Mouse (Mus musculus) cerebellum, adult 11 months (tissue): ENCODE results near the gene Tenm1.

ENCODE experiments used
- DNase-seq: peaks from one replicate; pipeline ENCODE4 v3.0.0; 2022

The Tenm1 gene

DNA sequence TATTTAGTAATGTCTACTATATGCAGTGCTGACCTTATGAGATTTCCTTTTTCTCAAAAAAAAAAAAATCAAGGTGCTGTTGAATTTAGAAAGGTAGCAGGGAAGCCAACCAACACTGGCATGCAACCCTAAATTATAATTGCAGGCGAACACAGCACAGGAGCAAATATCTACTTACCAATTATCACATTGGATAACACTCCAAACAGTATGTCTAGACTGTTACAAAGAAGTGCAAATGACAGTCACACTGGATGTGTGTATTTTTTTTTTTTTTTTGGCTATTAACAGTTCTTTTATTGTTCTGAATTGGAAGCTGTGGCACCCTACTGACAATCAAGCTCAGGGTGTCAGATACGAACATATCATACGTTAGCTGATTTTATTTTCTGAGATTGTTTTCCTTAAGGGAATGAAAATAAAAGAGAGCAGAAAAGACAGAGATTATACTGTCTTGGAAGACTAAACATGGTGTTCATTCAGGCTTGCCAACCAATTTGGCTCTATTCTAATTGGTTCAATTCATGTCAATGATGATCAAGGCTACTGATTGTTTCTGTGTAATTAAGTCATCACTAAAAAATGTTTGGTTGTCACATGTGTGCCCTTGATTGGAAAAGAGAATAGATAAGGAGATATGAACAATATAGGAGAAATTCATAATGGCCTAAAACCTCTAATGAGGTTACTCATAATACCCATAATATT is 710.7 kb downstream of the Tenm1 start:
- DNase-seq: no peak

- no peak for DNase-seq
These were observed 728.6 kb downstream of the Tenm1 start for GRCm38 (mm10) chrX:42700291-42700690.

DNA sequence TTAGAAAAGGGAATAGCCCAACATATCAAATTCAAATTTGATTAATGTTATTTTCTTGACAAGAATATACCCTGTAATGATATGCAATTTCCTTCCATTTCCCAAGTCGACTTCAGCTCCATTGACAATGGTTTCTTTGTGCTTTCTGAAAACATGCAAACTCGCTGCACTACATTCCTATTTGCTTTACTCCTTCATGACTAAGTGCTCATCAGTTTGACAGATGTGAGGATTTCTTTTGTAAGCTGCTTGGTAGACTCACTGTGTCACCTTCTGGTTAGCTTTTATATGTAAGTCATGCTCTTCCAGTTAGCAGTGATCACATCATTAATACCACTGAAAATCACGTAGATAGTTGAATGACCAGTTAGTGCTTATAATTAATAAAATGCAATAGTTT is 781.8 kb downstream of the Tenm1 start:
- DNase-seq: no peak

DNA sequence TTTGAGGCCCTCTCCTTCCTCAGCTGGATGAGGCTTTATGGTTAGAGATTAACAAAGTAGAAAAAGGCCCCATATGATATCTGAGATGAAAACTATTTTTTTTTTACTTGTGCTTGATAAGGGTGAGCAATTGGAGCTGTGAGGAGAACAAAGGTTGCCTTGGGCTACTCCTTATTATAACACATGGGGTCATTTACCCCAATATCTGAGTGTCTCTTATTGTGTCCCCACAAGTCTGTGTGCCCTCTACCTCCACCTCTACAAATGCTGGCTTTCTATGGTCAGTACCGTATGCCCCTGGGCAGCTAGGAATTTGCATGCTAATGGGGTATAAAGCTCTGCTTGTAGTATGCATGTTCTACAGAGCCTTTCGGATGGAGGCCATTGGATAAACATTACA is 848.4 kb downstream of the Tenm1 start:
- no peak for DNase-seq

DNA sequence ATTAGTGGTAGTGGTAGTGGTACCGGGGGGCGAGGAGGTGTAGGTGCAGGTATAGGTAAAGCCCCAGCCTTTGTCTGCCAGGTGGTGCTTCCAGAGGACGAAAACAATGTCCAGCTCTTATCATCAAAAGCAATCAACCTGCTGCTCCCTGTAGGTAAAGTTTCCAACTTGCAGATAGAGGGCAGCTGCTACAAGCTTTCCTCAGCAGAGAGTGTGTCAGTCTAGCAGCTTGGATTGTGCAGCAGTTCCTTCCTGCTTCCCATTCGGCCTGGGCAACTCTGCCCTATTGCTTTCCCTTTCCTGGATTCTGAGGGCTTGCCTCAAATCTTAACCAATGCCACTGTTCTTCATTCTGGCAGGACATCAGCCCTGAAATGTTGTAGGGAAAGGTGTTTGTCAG is 870.2 kb downstream of the Tenm1 start:
- DNase-seq: no peak

DNA sequence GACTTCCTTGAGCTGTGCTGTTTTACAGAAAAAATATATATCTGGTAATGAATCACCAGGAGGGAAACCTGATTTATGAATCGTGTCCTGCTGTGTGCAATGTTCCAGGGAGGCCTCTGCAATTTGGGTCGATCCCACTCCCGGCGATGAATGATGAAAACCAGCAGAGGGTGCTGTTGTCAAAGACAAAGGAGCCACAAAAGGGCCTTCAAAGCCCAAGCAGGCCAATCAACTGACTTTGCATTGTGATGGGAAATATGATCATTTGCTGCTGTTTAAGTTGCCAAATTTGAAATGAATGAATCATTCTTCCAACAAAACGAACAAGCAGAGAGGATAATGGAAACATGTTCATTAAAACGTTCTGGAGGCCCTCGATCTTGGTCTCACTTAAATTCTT is 871.6 kb downstream of the Tenm1 start:
- DNase-seq: peak; percentile 55

GRCm38 (mm10) chrX:42548513-42548912 is 880.4 kb downstream of the Tenm1 start:
- DNase-seq: no peak

- no peak for DNase-seq
These were observed 883.9 kb downstream of the Tenm1 start for GRCm38 (mm10) chrX:42545076-42545475.

DNA sequence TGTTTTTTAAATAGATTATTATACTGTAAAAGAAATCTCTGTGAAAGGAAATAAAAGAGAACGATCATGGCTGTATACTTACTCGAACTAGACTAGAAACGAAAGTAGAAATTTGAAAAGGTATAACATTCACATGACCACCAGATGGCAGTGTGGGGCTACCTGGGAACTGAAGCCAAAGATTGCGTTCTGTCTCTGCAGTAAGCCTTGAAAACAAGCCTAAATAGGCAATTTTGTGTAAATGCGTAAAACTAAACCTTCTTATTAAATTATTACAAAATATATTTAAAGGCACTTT is 888.2 kb downstream of the Tenm1 start:
- DNase-seq: peak; percentile 74

- DNase-seq: peak; percentile 74
These were observed 888.7 kb downstream of the Tenm1 start for GRCm38 (mm10) chrX:42540030-42540755.

- DNase-seq: no peak
These were observed 898.2 kb downstream of the Tenm1 start for GRCm38 (mm10) chrX:42530703-42531102.

DNA sequence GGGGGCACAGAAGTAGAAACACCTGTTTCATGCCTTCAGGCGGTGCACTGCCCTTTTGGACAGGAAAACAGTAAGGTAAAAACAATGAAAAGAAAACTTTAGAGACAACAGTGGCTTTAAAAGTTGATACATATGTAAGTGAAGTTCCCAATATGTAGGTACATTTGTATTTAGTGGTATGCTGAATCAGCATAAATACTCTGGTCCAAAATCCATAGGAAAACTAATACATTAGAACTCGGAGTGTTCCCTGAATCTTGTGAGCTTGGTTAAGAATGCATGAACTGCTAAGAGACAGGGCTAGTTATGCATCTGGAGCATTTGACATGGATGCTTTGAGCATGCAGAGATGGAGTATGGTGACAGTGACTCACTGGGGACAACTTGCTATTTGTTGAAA is 906.1 kb downstream of the Tenm1 start:
- DNase-seq: no peak

DNA sequence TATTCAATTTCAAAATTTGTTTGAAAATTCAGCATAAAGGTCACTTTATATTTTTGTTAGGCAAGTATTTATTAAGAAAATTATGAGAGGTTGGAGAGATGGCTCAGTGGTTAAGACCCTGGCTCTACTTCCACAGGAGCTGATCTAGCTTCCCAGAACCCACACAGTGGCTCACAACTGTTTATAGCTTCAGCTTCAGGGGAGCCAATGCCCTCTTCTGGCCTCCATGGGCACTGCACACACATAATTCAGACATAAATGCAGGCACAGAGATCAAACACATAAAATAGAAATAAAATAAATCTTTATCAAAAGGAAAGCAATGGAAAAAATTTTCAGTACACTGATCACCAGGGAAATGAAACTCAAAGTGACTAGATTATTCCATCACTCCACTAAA is 916.4 kb downstream of the Tenm1 start:
- no peak for DNase-seq

- DNase-seq: no peak
These were observed 917.8 kb downstream of the Tenm1 start for GRCm38 (mm10) chrX:42511105-42511504.

- DNase-seq: no peak
These were observed 926.5 kb downstream of the Tenm1 start, which contains the start of gene Sh2d1a for GRCm38 (mm10) chrX:42502291-42503043. Gene Sh2d1a, plus strand, starts transcription at chrX:42502453.

DNA sequence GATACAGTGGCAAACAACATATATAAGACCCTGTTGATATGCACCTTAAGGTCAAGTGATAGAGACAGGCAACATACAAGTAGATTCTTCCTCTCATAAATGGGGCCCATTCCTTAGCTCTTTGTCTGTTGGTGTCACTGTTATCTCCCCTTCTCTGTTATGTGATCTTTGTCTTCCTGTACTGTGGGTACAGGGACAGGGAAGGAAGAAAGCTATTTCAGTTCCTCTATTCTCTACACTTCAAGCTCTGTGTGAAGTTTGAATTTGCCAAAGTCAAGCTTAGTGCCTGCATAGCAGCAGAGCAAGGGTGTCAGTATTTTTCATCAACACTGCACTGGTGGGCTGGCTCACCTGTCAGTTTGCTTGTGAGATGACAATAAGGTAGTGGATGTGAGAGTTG is 928.4 kb downstream of the Tenm1 start:
- no peak for DNase-seq

DNA sequence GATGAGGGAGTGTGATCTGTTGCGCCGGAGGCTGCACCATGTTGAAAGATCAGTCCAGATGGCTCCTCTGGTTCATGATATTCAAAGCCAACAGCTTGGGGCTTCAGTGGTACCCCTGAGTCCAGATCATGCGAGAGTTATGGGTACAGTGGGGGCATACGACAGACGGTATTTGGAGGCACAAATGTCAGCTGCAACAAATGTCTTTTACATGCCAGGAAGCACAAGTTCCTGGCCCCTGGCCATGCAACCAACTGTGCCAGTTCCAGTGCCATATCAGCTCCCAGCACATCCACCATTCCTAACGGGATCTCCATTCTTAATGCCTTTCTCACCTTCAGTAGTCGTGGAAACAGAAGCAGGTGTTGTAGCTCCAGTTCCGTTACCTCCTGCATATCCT is 938.6 kb downstream of the Tenm1 start:
- peak; percentile 22 for DNase-seq

- no peak for DNase-seq
These were observed 939.5 kb downstream of the Tenm1 start, which contains the start of gene Tex13c2 for GRCm38 (mm10) chrX:42489446-42489845. Gene Tex13c2, plus strand, starts transcription at chrX:42489691.
